Mouse (Mus musculus) small intestine, adult 2 months (tissue): ENCODE data around the gene Lrp1.

Experiments used
- CTCF ChIP-seq: fragments of 200-500 bp; IDR thresholded peaks from 2 replicates; pipeline ENCODE4 v1.5.1; 2012; ENCODE audit warnings: low read depth, mild to moderate bottlenecking, control low read depth, inconsistent platforms, low read length, moderate library complexity, mixed read lengths; ENCODE audit not compliant: insufficient replicate concordance, insufficient read length; ENCODE audit errors: extremely low read depth
- POLR2A ChIP-seq: fragments of 200-500 bp; IDR thresholded peaks from 2 replicates; pipeline ENCODE4 v1.6.1; 2012; ENCODE audit warnings: low read depth, mild to moderate bottlenecking, control low read depth, inconsistent platforms, low read length, moderate library complexity

DNA sequence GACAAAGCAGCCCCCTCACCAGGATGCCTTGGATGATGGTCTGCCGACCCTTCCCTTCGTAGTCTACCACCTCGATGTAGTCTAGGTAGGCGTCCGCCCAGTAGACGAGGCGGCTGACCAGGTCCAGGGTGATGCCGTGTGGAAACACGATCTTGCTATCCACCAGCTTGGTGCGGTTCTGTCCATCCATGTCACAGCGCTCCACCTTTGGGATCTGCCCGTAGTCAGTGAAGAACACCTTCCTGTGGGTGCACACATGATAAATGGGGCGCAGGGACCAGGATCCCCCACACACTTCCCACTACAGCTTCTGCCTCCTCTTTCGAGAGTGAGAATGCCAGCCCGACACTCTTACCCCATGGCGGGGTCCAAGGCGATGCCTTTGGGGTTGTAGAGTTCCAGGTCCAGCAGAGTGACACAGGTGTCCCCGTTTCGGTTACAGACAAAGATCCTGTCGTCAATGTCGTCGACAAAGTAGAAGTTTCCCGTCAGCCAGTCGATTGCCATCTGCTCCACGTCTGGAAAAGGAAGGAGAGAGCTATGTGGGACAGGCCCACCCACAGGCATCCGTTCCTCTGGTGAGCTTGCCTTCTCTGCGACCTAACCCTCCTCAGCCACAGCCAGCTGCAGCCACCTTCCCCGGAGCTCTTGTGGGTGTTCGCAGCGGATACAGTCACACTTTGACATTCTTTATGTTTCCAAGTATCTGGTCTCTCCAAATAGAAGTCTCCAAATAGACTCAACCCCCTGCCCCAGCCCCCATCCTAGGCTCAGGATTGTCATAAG lies 25.8 kb downstream of the Lrp1 start:
- TF ChIP-seq CTCF (no peak), POLR2A (no peak)
